ENCODE assay signal across 19 mouse cellular contexts in genomic region chr2:57850058-57850400, GRCm38 (mm10).
DNase-seq lines count a peak whose midpoint lies in the region; ATAC-seq lines count a peak whose summit lies in the region.
"Had no signal": no experiment of that assay in that cellular context is flagged by ENCODE, and none has a peak within 500 bp of the region (broad histone marks: within the 10 kb centered on the region; RNA-seq: fewer than 3 reads in every experiment).

No protein-coding gene starts in this region.

- peak overlapping the region; percentile 22; the same call in 1 of the 2 replicates for H3K4me2 ChIP-seq in embryonic facial prominence, embryonic 13.5 days
- H3K4me2 ChIP-seq in hindbrain, embryonic 14.5 days (replicated peaks) = no peak overlapping the region
- no peak overlapping the region for H3K4me2 ChIP-seq in midbrain, embryonic 11.5 days
- H3K4me2 ChIP-seq: intestine, embryonic 15.5 days; liver, embryonic 15.5 days had no signal

- no peaks in the 10 kb centered on the region for H3K36me3 ChIP-seq in embryonic facial prominence, embryonic 10.5 days (replicated peaks)
- no peaks in the 10 kb centered on the region for H3K36me3 ChIP-seq in embryonic facial prominence, embryonic 13.5 days
- H3K36me3 ChIP-seq in hindbrain, embryonic 14.5 days (replicated peaks; ENCODE audit: control insufficient read depth, insufficient read depth) = no peaks in the 10 kb centered on the region
- H3K36me3 ChIP-seq in midbrain, embryonic 11.5 days (ENCODE audit: control insufficient read depth, insufficient read depth, low read length) = no peaks in the 10 kb centered on the region
- H3K36me3 ChIP-seq: G1E; intestine, embryonic 15.5 days; liver, embryonic 15.5 days had no signal

- WGBS in embryonic facial prominence, embryonic 10.5 days = 59% methylated on average over 5 of the region's 5 CpGs
- WGBS in embryonic facial prominence, embryonic 13.5 days = 23% methylated on average over 5 of the region's 5 CpGs
- WGBS in hindbrain, embryonic 14.5 days = 19% methylated on average over 5 of the region's 5 CpGs
- 74% methylated on average over 5 of the region's 5 CpGs for WGBS in midbrain, embryonic 11.5 days

- no peaks in the 10 kb centered on the region for H3K27me3 ChIP-seq in embryonic facial prominence, embryonic 10.5 days (replicated peaks; ENCODE audit: low read depth, poor library complexity, severe bottlenecking)
- no peaks in the 10 kb centered on the region for H3K27me3 ChIP-seq in embryonic facial prominence, embryonic 13.5 days
- H3K27me3 ChIP-seq in hindbrain, embryonic 14.5 days (ENCODE audit: control insufficient read depth, insufficient read depth, low read length) = no peaks in the 10 kb centered on the region
- no peaks in the 10 kb centered on the region for H3K27me3 ChIP-seq in midbrain, embryonic 11.5 days (ENCODE audit: control insufficient read depth, insufficient read depth, low read length)
- H3K27me3 ChIP-seq: intestine, embryonic 15.5 days; liver, embryonic 15.5 days; megakaryocyte, embryonic 14.5 days had no signal

- peaks cover 32% of the 10 kb centered on the region for H3K4me1 ChIP-seq in embryonic facial prominence, embryonic 10.5 days
- H3K4me1 ChIP-seq in embryonic facial prominence, embryonic 13.5 days = peaks cover 24% of the 10 kb centered on the region
- peaks cover 7% of the 10 kb centered on the region; the same call in 1 of the 2 replicates for H3K4me1 ChIP-seq in hindbrain, embryonic 14.5 days (replicated peaks; ENCODE audit: control insufficient read depth, insufficient read depth, low read length)
- H3K4me1 ChIP-seq in midbrain, embryonic 11.5 days (ENCODE audit: control insufficient read depth, insufficient read depth, low read length) = peaks cover 7% of the 10 kb centered on the region; the same call in 1 of the 2 replicates
- H3K4me1 ChIP-seq: intestine, embryonic 15.5 days; liver, embryonic 15.5 days; megakaryocyte, embryonic 14.5 days had no signal

- no peak for ATAC-seq in embryonic facial prominence, embryonic 13.5 days (ENCODE audit: insufficient number of reproducible peaks, insufficient read depth, low FRiP score, low TSS enrichment, low read depth)
- no peak for ATAC-seq in hindbrain, embryonic 14.5 days (ENCODE audit: low FRiP score)
- ATAC-seq in midbrain, embryonic 11.5 days (ENCODE audit: low FRiP score) = peak; percentile 66
- ATAC-seq: intestine, embryonic 15.5 days had no signal

- H3K9ac ChIP-seq in embryonic facial prominence, embryonic 13.5 days = no peak overlapping the region
- H3K9ac ChIP-seq in hindbrain, embryonic 14.5 days = no peak overlapping the region
- no peak overlapping the region for H3K9ac ChIP-seq in midbrain, embryonic 11.5 days (ENCODE audit: low read length)
- H3K9ac ChIP-seq: intestine, embryonic 15.5 days; liver, embryonic 15.5 days had no signal

- H3K4me3 ChIP-seq in embryonic facial prominence, embryonic 10.5 days = no peak overlapping the region
- H3K4me3 ChIP-seq in embryonic facial prominence, embryonic 13.5 days = no peak overlapping the region
- H3K4me3 ChIP-seq in hindbrain, embryonic 14.5 days (replicated peaks; ENCODE audit: low read length) = no peak overlapping the region
- no peak overlapping the region for H3K4me3 ChIP-seq in midbrain, embryonic 11.5 days (ENCODE audit: low read depth, low read length)
- H3K4me3 ChIP-seq: intestine, embryonic 15.5 days; liver, embryonic 15.5 days; megakaryocyte, embryonic 14.5 days had no signal

- no peaks in the 10 kb centered on the region for H3K9me3 ChIP-seq in embryonic facial prominence, embryonic 10.5 days
- no peaks in the 10 kb centered on the region for H3K9me3 ChIP-seq in embryonic facial prominence, embryonic 13.5 days
- H3K9me3 ChIP-seq in hindbrain, embryonic 14.5 days (ENCODE audit: control insufficient read depth, low read length) = no peaks in the 10 kb centered on the region
- no peaks in the 10 kb centered on the region for H3K9me3 ChIP-seq in midbrain, embryonic 11.5 days (ENCODE audit: control insufficient read depth, low read length)
- H3K9me3 ChIP-seq: G1E; intestine, embryonic 15.5 days; liver, embryonic 15.5 days; megakaryocyte, embryonic 14.5 days had no signal

- peak overlapping the region; percentile 61; the same call in 1 of the 2 replicates for H3K27ac ChIP-seq in embryonic facial prominence, embryonic 10.5 days (replicated peaks)
- H3K27ac ChIP-seq in embryonic facial prominence, embryonic 13.5 days = peak overlapping the region; percentile 60
- H3K27ac ChIP-seq in hindbrain, embryonic 14.5 days = 0 out of 2 replicates have a peak overlapping the region, but pooled peaks have one; percentile 32
- no peak overlapping the region for H3K27ac ChIP-seq in midbrain, embryonic 11.5 days (ENCODE audit: low read depth, low read length)
- H3K27ac ChIP-seq: intestine, embryonic 15.5 days; liver, embryonic 15.5 days had no signal

- no peak for DNase-seq in embryonic facial prominence, embryonic 10.5 days (ENCODE audit: low spot score)
- DNase-seq in hindbrain, embryonic 14.5 days (ENCODE audit: low spot score) = no peak
- no peak for DNase-seq in midbrain, embryonic 11.5 days (ENCODE audit: low spot score, missing footprints)
- no peak for DNase-seq in adrenal gland, adult 18-20 months (ENCODE audit: low spot score in 2 of 2)
- DNase-seq in urinary bladder, postnatal 10 days (ENCODE audit: low spot score) = no peak
- DNase-seq in lung, postnatal 36 days = no peak
- no peak for DNase-seq in layer of hippocampus, adult 18-20 months (ENCODE audit: low spot score in 2 of 2)
- DNase-seq: cerebellum, adult 11 months; cerebellum, postnatal 25 days; gastrocnemius, postnatal 10 days; heart, postnatal 10 days; left cerebral cortex, postnatal 4 days; lung, postnatal 10 days; thymus, postnatal 4 days had no signal
